Mouse (Mus musculus): ENCODE results near the gene Mertk. TPM values are rescaled to one million over a fixed set of nuclear protein-coding genes. Genes with fewer than 3 reads are reported as not detected.
A peak's percentile ranks its signal among the peaks of the same experiment; 100 is the strongest.

Gene Mertk
- polyA plus RNA-seq, 2 experiments, result 3.1 to 3.2 TPM

DNA sequence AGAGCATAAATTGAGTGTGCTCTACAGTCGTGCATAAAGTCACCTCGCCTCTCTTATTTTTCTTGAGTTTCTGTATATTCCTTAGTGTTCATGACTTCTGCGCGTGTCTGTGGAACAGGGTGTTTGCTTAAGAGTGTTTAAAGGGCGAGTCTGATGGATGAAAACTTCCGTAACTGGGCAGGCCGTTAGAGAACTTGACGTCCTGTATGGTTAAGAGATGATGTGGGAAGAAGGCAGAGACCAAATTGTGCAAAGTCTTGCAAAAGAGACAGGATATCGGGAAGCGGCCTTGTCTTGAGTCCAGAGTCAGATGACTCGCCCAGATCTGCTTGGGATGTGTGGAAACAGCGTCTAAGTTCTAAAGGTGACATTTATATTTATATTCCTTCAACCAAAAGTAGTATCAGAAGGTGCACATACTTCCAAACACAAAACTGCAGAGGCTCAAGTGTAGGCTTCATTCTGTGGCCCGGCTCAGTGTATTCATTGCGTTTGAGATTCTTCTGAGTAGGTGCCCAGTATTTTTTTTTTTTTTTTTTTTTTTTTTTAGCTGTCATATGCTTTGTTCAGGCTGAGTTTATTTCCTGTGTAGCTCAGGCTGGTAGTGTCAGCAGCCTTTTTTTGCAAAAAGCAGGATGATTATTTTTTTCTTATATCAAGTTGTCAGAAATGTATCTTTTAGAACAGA is 120.3 kb downstream of the Mertk start:
- WGBS (ENCODE audit: insufficient replicate concordance), result 21% methylated on average over 14 of the region's 14 CpGs
- Histone ChIP-seq H3K27me3 (ENCODE audit: control insufficient read depth, insufficient read depth, low read length) (no peaks in the 10 kb centered on the region; the same call in 1 of the 2 replicates), H3K36me3 (replicated peaks; ENCODE audit: control insufficient read depth, insufficient read depth, low read depth) (no peaks in the 10 kb centered on the region), H3K9me3 (ENCODE audit: control insufficient read depth, low read length) (no peaks in the 10 kb centered on the region), H3K9ac (replicated peaks) (peak overlapping the region; percentile 76), H3K4me3 (ENCODE audit: insufficient read depth in 1 of 2, low read depth in 2 of 2, low read length in 2 of 2) (peak overlapping the region; percentile 84 to 93), H3K27ac (peak overlapping the region; percentile 87; the same call in 1 of the 2 replicates), H3K4me2 (ENCODE audit: low read depth) (peak overlapping the region; percentile 68), H3K4me1 (replicated peaks; ENCODE audit: control insufficient read depth in 2 of 2, insufficient read depth in 2 of 2, low read length in 1 of 2) (peaks cover 2 to 12% of the 10 kb centered on the region in 2 experiments)
- ATAC-seq (ENCODE audit: insufficient read depth) (no peak), DNase-seq (ENCODE audit: low read depth in 3 of 3, low spot score in 3 of 3) (peak in 1 of 3 experiments; percentile 7)
- TF ChIP-seq CTCF (IDR thresholded peaks at IDR 0.05; ENCODE audit: low read depth) (no peak), EP300 (IDR thresholded peaks at IDR 0.05; ENCODE audit: low read depth) (no peak)

DNA sequence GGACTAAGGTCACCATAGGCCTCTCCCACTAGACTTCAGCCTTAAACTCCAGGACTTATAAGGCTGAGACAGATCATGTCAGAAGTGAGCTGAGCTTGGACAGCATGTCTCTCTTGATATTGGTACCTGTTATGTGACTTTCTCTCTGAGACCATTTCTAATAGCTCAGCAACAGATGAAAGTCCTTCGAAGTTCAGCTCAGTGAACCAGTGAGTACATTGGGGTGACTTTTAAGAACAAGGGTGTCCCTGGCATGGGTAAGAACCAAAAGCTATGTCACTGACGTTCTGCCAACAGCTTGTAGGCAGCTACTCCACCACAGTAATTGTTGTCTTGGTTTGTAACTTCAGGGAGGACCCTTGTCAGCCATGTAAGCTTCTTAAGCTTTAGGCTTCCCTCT is 121.9 kb downstream of the Mertk start:
- 50% methylated on average over 2 of the region's 2 CpGs for WGBS (ENCODE audit: insufficient replicate concordance)
- H3K4me1 ChIP-seq (replicated peaks; ENCODE audit: control insufficient read depth in 2 of 2, insufficient read depth in 2 of 2, low read length in 1 of 2), result peaks cover 2 to 12% of the 10 kb centered on the region in 2 experiments
- no peaks in the 10 kb centered on the region for H3K9me3 ChIP-seq (ENCODE audit: control insufficient read depth, low read length)
- no peaks in the 10 kb centered on the region for H3K36me3 ChIP-seq (replicated peaks; ENCODE audit: control insufficient read depth, insufficient read depth, low read depth)
- DNase-seq (ENCODE audit: low read depth in 3 of 3, low spot score in 3 of 3), result no peak
- TF ChIP-seq CTCF (IDR thresholded peaks at IDR 0.05; ENCODE audit: low read depth), result no peak
- H3K9ac ChIP-seq (replicated peaks), result no peak overlapping the region
- no peaks in the 10 kb centered on the region; the same call in 1 of the 2 replicates for H3K27me3 ChIP-seq (ENCODE audit: control insufficient read depth, insufficient read depth, low read length)
- ATAC-seq (ENCODE audit: insufficient read depth), result no peak
- no peak overlapping the region for H3K4me2 ChIP-seq (ENCODE audit: low read depth)
- no peak overlapping the region for H3K27ac ChIP-seq
- no peak overlapping the region for H3K4me3 ChIP-seq (ENCODE audit: insufficient read depth in 1 of 2, low read depth in 2 of 2, low read length in 2 of 2)

DNA sequence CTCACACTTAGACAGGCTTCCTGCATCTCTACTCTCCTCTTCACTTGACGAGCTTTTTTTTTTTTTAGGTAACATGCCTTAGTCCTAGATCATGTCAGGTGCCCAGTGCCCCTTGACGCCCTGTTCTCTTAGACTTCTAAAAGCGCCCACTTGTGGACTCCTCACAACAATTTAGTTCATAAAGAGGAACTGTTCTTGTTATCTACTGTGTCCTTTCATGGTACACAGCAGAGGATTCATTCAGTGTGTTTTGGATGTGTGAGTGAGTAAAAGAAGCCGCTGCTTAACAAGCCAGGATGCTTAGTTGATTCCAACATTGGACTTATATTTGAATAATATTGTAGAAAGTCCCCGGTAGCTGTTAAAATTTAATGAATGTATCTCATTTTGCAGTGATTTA is 125.1 kb downstream of the Mertk start:
- TF ChIP-seq CTCF (IDR thresholded peaks at IDR 0.05; ENCODE audit: low read depth) (no peak), EP300 (IDR thresholded peaks at IDR 0.05; ENCODE audit: low read depth) (no peak)
- no peak for ATAC-seq (ENCODE audit: insufficient read depth)
- Histone ChIP-seq H3K27me3 (ENCODE audit: control insufficient read depth, insufficient read depth, low read length) (no peaks in the 10 kb centered on the region), H3K4me3 (ENCODE audit: insufficient read depth in 1 of 2, low read depth in 2 of 2, low read length in 2 of 2) (no peak overlapping the region), H3K36me3 (replicated peaks; ENCODE audit: control insufficient read depth, insufficient read depth, low read depth) (no peaks in the 10 kb centered on the region; the same call in 1 of the 2 replicates), H3K4me1 (replicated peaks; ENCODE audit: control insufficient read depth in 2 of 2, insufficient read depth in 2 of 2, low read length in 1 of 2) (peaks cover 1 to 7% of the 10 kb centered on the region in 2 experiments), H3K9me3 (ENCODE audit: control insufficient read depth, low read length) (no peaks in the 10 kb centered on the region), H3K27ac (no peak overlapping the region), H3K9ac (replicated peaks) (no peak overlapping the region), H3K4me2 (ENCODE audit: low read depth) (no peak overlapping the region)
- DNase-seq (ENCODE audit: low read depth in 3 of 3, low spot score in 3 of 3), result no peak
- WGBS (ENCODE audit: insufficient replicate concordance), result 72% methylated on average over 5 of the region's 5 CpGs

DNA sequence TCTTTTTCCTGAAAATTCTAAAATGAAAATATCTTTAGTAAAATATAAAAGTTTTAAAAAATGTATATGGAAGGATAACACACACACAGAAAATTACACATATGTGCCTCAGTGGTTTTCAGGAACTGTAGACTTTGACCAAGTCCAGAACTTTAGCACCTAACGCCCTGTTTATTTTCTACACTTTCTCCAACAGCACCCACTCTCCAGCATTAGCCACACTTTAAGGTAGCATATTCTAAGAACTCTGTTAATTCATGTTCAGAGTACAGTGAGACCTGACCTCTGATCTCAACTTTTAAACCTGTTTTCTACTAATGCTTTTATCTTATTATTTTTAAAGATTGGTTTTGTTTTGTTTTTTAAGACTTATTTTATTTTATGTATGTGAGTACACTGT is 129.0 kb downstream of the Mertk start:
- no peaks in the 10 kb centered on the region; the same call in 1 of the 2 replicates for H3K36me3 ChIP-seq (replicated peaks; ENCODE audit: control insufficient read depth, insufficient read depth, low read depth)

DNA sequence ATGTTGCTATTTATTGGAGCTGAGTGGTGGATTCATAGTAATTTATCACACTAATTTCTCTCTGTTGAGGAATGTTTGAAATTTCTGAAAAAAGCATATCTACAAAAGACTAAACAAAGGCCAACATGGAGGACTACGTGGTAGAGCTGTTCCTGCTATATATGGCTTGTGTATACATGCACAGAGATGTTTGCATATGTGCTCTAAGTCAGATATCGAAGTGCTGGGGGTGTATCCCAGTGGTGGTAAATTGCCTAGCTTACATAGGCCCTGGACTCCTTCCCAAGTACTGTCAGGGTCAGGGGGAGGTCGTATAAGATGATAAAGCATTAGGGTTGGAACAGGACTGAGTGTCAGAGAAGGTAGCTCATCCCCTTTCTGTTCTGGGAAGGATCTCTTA is 133.9 kb downstream of the Mertk start:
- WGBS (ENCODE audit: insufficient replicate concordance), result 64% methylated on average over 3 of the region's 3 CpGs
- no peak overlapping the region for H3K27ac ChIP-seq
- no peak for TF ChIP-seq EP300 (IDR thresholded peaks at IDR 0.05; ENCODE audit: low read depth)
- no peak for TF ChIP-seq CTCF (IDR thresholded peaks at IDR 0.05; ENCODE audit: low read depth)

More for the DNA sequence above, 129.0 kb downstream of the Mertk start:
- H3K9ac ChIP-seq (replicated peaks), result no peak overlapping the region
- H3K27me3 ChIP-seq (ENCODE audit: control insufficient read depth, insufficient read depth, low read length), result no peaks in the 10 kb centered on the region
- H3K9me3 ChIP-seq (ENCODE audit: control insufficient read depth, low read length), result no peaks in the 10 kb centered on the region
- no peak overlapping the region for H3K4me2 ChIP-seq (ENCODE audit: low read depth)
- ATAC-seq (ENCODE audit: insufficient read depth), result no peak
- 89% methylated on average over 1 of the region's 1 CpGs for WGBS (ENCODE audit: insufficient replicate concordance)
- H3K4me3 ChIP-seq (ENCODE audit: insufficient read depth in 1 of 2, low read depth in 2 of 2, low read length in 2 of 2), result no peak overlapping the region
- no peaks in the 10 kb centered on the region for H3K4me1 ChIP-seq (replicated peaks; ENCODE audit: control insufficient read depth in 2 of 2, insufficient read depth in 2 of 2, low read length in 1 of 2)
- H3K27ac ChIP-seq, result no peak overlapping the region
- TF ChIP-seq EP300 (IDR thresholded peaks at IDR 0.05; ENCODE audit: low read depth) (no peak), CTCF (IDR thresholded peaks at IDR 0.05; ENCODE audit: low read depth) (no peak)
- DNase-seq (ENCODE audit: low read depth in 3 of 3, low spot score in 3 of 3), result no peak

More for the DNA sequence above, 133.9 kb downstream of the Mertk start:
- no peak overlapping the region for H3K9ac ChIP-seq (replicated peaks)
- H3K9me3 ChIP-seq (ENCODE audit: control insufficient read depth, low read length), result no peaks in the 10 kb centered on the region
- no peak overlapping the region for H3K4me3 ChIP-seq (ENCODE audit: insufficient read depth in 1 of 2, low read depth in 2 of 2, low read length in 2 of 2)
- DNase-seq (ENCODE audit: low read depth in 3 of 3, low spot score in 3 of 3) (no peak), ATAC-seq (ENCODE audit: insufficient read depth) (no peak)
- no peaks in the 10 kb centered on the region for H3K4me1 ChIP-seq (replicated peaks; ENCODE audit: control insufficient read depth in 2 of 2, insufficient read depth in 2 of 2, low read length in 1 of 2)
- no peaks in the 10 kb centered on the region for H3K27me3 ChIP-seq (ENCODE audit: control insufficient read depth, insufficient read depth, low read length)
- H3K4me2 ChIP-seq (ENCODE audit: low read depth), result no peak overlapping the region
- no peaks in the 10 kb centered on the region; the same call in 1 of the 2 replicates for H3K36me3 ChIP-seq (replicated peaks; ENCODE audit: control insufficient read depth, insufficient read depth, low read depth)

Measured in liver, embryonic 14.5 days (tissue).